Mouse (Mus musculus) R1 (cell line): Measurements from ENCODE around the gene Srek1ip1.

Experiments used
- DNase-seq: peaks from one replicate; pipeline ENCODE4 v3.0.0-alpha.2; 2018; ENCODE audit warnings: low read depth, low spot score

The Srek1ip1 gene

DNA sequence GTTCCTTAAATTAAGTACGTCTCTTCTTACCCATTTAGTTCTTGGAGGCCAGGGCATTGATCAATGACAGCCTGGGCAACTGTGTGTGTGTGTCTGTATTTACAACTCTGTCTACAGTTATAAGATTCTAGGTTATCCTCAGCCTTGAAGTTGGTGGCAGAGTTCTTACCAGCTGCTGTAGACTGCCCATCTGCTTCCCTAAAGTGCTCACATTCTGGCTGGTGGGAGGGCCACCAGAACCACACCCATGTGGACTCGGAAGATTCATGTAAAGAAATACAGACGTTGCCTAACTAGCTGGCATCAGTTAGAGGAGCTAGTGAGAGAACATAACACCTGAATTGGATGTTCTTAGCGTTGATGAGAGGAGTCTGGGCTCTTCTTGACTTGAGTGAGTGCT, 49.7 kb downstream of the Srek1ip1 start:
- no peak for DNase-seq

DNA sequence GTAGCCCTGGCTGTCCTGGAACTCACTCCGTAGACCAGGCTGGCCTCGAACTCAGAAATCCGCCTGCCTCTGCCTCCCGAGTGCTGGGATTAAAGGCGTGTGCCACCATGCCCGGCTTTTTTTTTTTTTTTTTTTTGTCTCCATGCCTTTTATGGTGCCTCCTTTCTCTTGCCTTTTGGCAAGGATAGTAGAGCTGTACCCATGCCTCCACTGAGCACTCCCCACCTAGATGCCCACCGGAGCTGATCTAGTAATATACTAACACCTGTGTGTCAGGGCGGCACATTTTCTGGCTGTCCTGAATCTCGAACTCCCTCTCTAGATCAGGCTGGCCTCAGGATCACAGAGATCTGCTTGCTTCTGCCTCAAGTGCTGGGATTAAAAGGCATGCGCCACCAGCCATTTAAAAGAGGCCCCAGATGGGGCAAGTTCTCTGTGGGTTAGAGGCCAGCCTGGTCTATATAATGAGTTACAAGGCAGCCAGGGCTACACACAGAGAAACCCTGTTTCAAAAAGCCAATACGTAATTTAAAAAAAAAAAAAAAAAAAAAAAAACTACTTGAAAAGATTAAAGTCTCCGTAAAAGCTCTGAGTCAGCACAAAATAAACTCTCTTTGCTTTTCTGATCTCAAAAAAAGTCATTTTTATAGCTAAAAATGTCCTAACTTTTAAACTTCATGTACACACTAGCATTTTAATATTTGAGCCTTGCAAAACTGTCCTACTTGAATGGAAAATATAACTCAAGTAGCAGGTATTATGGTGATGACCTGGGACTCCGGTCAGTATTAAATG, 51.2 kb downstream of the Srek1ip1 start:
- DNase-seq = no peak

- DNase-seq = no peak
Observed at GRCm38 (mm10) chr13:104853645-104854044, 61.4 kb downstream of the Srek1ip1 start.

DNA sequence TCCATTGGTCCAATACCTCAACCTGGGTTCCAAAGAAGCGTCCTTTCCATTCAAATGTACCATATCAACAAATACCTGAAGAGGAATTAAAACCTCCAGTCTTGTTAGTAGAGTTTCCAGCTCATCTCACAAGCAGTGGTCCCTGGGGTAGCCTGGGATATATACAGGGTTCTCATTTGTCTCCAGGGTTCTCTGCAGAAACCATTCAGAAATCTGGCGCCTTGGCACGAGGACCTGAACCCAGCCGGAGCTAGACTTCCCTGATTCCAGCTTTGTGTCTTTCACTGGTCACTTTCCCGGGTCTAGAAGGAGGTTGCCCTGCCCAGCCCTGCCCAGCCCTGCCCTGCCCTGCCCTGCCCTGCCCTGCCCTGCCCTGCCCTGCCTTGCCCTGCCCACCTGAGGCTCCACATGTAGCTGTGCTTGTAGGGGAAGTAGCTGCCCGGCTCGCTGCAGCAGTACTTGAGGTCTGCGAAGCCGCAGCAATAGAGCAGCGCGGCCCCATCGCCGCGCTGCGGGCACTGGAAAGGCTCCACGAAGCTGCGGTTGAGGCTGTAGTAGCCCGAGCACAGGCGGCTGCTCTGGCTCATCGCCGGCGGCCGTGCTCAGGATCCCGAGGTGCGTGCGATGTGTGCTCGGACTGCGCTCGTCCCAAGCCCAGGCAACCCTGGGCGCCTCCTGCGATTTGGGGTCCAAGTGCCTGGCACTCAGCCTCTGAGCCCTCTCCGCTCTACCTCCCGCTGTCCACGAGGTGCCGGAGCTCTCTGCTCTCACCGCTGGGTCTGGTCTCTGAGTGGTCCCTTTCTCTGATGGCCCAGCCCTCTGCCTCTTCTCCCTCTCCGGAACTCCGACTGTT, 71.1 kb downstream of the Srek1ip1 start, which contains the start of gene Shisal2b:
Shisal2b (minus strand) TSS at position 767 of the 853 bp plus-strand sequence.
- peak; percentile 48 for DNase-seq

DNA sequence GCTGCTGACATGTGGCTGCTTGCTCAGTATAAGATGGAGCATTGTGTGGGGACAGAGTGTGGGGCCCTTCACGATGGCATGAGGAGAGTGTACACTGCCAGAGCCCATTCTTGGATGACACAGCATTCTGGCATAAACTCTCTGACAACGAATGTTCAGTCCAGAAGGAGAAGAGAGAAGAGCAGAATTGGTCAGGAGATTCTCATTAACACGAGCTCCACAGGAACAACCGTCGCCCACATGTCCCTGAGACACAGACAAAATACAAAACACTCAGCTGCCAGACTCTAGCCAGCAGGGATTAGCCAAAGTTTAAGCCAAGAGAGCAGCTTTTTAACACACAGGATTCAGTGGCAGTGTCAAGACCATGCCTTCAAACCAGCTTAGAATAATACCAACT, 74.4 kb downstream of the Srek1ip1 start:
- no peak for DNase-seq

DNA sequence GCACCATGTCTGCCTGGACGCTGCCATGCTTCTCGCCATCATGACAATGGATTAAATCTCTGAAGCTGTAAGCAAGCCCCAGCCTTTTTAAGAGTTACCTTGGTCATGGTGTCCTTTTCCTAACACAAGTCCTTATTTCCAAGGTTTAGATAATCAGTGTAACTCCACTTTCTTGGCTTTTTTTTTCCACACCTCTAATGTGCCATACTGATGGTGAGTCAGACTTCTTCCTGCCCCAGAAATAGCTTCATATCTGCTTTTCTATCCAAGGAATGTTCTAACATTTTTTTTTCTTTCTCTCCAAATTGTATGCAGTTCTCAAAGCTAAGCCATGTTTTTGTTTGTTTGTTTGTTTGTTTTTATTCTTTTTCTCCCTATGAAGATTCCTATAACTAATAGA, 77.6 kb downstream of the Srek1ip1 start:
- DNase-seq = no peak

DNA sequence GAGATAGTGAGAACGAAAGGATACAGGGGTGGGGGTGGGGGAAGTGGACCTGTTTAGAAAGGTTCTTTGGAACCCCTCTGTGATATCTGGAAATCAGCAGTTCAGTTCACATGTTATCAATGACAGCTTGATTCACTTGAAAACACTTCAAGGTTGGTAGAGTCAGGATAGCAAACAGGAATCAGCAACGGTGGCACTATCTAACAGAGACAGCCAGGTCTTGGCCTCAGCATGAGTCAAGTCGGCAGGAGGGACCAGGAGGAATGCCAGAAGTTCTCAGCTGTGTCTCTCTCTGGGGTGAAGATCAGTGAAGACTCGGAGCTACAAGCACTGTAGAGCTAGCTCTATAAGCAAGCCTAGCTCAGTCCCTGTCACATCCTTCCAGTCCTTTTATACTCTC, 86.2 kb downstream of the Srek1ip1 start:
- DNase-seq = no peak

DNA sequence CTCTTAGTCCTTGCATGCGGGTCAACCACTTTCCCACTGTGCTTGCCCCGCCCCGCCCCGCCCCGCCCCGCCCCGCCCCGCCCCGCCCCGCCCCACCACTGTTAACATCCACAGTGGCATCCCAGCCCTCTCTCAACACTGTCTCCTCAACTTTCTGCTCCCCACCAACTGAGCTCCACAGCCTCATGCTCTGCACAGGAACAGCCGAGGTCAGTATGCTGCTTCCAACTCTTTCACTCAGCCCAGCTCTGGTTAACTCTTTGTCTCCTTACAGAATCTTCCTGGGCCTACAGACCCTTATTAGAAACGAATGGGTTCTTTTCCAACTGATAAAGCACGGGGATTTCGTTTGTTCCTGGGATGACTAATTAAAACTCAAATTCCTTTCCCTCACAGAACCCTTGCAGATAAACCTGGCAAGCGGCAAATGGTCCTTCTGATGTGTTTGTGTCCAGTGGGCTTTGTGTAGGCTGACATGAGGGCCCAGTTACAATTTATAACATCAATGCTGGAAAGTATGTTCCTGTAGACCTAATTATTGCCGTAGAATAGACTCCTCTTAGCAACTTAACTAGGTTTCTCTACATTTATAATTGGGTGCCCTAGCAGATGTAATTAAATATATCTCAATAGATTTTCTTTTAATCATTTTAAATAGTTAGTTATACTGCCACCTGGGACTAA, 91.4 kb downstream of the Srek1ip1 start:
- peak; percentile 12 for DNase-seq

DNA sequence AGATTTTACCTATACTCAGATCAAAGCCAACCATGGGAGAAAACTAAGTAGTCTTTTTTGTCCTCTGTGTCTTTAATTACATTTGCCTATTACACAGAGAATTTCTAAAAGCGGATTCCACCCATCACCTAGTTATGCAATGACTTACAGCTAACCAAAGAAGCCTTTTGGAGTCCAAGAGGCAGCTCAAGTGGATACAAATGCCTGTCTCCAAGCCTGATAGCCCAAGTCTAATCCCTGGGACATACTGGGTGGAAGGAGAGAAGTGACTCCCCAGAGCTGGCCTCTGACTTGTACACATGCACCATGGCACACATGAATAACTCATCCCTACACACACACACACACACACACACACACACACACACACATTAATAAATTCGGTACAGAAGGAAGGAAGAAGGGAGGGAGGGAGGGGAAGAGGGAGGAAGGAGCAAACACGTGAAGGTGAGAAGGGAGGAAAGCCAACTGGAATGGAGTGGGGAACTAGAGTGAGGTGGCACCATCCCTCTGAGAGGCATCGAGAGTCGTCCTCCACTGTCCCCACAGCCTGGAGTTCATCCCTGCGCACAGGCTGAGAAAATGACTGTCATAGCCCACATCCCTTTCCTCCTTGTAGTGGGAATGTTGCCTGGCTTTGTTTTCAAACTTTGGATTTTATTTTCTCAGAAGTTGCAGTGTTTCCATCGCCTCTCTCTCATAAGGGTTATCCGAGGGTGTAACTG, 94.2 kb downstream of the Srek1ip1 start:
- no peak for DNase-seq
